9 mouse cellular contexts compared by ENCODE assay signal in genomic region chr10:120271879-120272269, GRCm38 (mm10). TPM values are rescaled to one million over a fixed set of nuclear protein-coding genes. Genes with fewer than 3 reads are reported as not detected.
DNase-seq lines count a peak whose midpoint lies in the region; ATAC-seq lines count a peak whose summit lies in the region.
"Had no signal": no experiment of that assay in that cellular context is flagged by ENCODE, and none has a peak within 500 bp of the region (broad histone marks: within the 10 kb centered on the region; RNA-seq: fewer than 3 reads in every experiment).

No protein-coding gene starts in this region.

- peak overlapping the region; percentile 49 for H3K9ac ChIP-seq in kidney, embryonic 16.5 days (replicated peaks; ENCODE audit: low read length)
- H3K9ac ChIP-seq in forebrain, embryonic 11.5 days (ENCODE audit: low read length), result peak overlapping the region; percentile 43
- H3K9ac ChIP-seq in limb, embryonic 12.5 days (replicated peaks), result peak overlapping the region; percentile 44; the same call in 1 of the 2 replicates
- no peak overlapping the region for H3K9ac ChIP-seq in neural tube, embryonic 14.5 days (replicated peaks; ENCODE audit: low read depth, low read length)

- H3K27ac ChIP-seq in kidney, embryonic 16.5 days (ENCODE audit: low read length), result peak overlapping the region; percentile 34; the same call in 1 of the 2 replicates
- H3K27ac ChIP-seq in forebrain, embryonic 11.5 days (ENCODE audit: low read depth, low read length), result peak overlapping the region; percentile 73
- H3K27ac ChIP-seq in limb, embryonic 12.5 days, result peak overlapping the region; percentile 95
- H3K27ac ChIP-seq in neural tube, embryonic 14.5 days (ENCODE audit: low read depth, low read length), result no peak overlapping the region

- H3K4me3 ChIP-seq in kidney, embryonic 16.5 days (ENCODE audit: low read length), result peak overlapping the region; percentile 28
- peak overlapping the region; percentile 21 for H3K4me3 ChIP-seq in forebrain, embryonic 11.5 days (ENCODE audit: low read depth, low read length)
- peak overlapping the region; percentile 14 for H3K4me3 ChIP-seq in limb, embryonic 12.5 days (replicated peaks)
- H3K4me3 ChIP-seq in neural tube, embryonic 14.5 days (ENCODE audit: low read depth, low read length), result 0 out of 2 replicates have a peak overlapping the region, but pooled peaks have one; percentile 1
- H3K4me3 ChIP-seq: myocyte had no signal

- H3K36me3 ChIP-seq in kidney, embryonic 16.5 days (ENCODE audit: insufficient read depth, low read length), result no peaks in the 10 kb centered on the region
- no peaks in the 10 kb centered on the region for H3K36me3 ChIP-seq in forebrain, embryonic 11.5 days (ENCODE audit: control insufficient read depth, insufficient read depth, low read length)
- H3K36me3 ChIP-seq in limb, embryonic 12.5 days, result no peaks in the 10 kb centered on the region
- no peaks in the 10 kb centered on the region for H3K36me3 ChIP-seq in neural tube, embryonic 14.5 days (ENCODE audit: control insufficient read depth, insufficient read depth, low read length)

- 7% methylated on average over 10 of the region's 11 CpGs for WGBS in kidney, embryonic 16.5 days
- 10% methylated on average over 11 of the region's 11 CpGs for WGBS in forebrain, embryonic 11.5 days
- WGBS in limb, embryonic 12.5 days, result 12% methylated on average over 10 of the region's 11 CpGs
- 30% methylated on average over 11 of the region's 11 CpGs for WGBS in neural tube, embryonic 14.5 days

- H3K9me3 ChIP-seq in kidney, embryonic 16.5 days (ENCODE audit: low read length), result no peaks in the 10 kb centered on the region; the same call in 1 of the 2 replicates
- no peaks in the 10 kb centered on the region for H3K9me3 ChIP-seq in forebrain, embryonic 11.5 days (ENCODE audit: control insufficient read depth, low read length)
- no peaks in the 10 kb centered on the region for H3K9me3 ChIP-seq in limb, embryonic 12.5 days
- no peaks in the 10 kb centered on the region for H3K9me3 ChIP-seq in neural tube, embryonic 14.5 days (ENCODE audit: control insufficient read depth, low read length)

- peaks cover 28% of the 10 kb centered on the region for H3K4me1 ChIP-seq in kidney, embryonic 16.5 days (ENCODE audit: insufficient read depth, low read length)
- peaks cover 11% of the 10 kb centered on the region for H3K4me1 ChIP-seq in forebrain, embryonic 11.5 days (replicated peaks; ENCODE audit: control insufficient read depth, insufficient read depth, low read length)
- peaks cover 72% of the 10 kb centered on the region for H3K4me1 ChIP-seq in limb, embryonic 12.5 days (replicated peaks)
- no peaks in the 10 kb centered on the region for H3K4me1 ChIP-seq in neural tube, embryonic 14.5 days (ENCODE audit: control insufficient read depth, insufficient read depth, low read length)

- ATAC-seq in kidney, embryonic 16.5 days (ENCODE audit: low FRiP score, low TSS enrichment), result no peak
- ATAC-seq in forebrain, embryonic 11.5 days (replicated peaks; ENCODE audit: low FRiP score), result peak; percentile 57; the same call in 1 of the 2 replicates
- ATAC-seq in limb, embryonic 12.5 days (ENCODE audit: insufficient number of reproducible peaks, insufficient read depth, low FRiP score, low TSS enrichment, low read depth), result no peak
- no peak; the same call in 1 of the 2 replicates for ATAC-seq in neural tube, embryonic 14.5 days (ENCODE audit: low read depth)
- ATAC-seq in monocyte, adult 5-6 weeks (replicated peaks; ENCODE audit: insufficient number of reproducible peaks, low FRiP score, low TSS enrichment, poor library complexity, severe bottlenecking), result no peak

- H3K27me3 ChIP-seq in kidney, embryonic 16.5 days (ENCODE audit: insufficient read depth, low read length), result no peaks in the 10 kb centered on the region
- H3K27me3 ChIP-seq in forebrain, embryonic 11.5 days (ENCODE audit: control insufficient read depth, insufficient read depth, low read length), result no peaks in the 10 kb centered on the region
- no peaks in the 10 kb centered on the region for H3K27me3 ChIP-seq in limb, embryonic 12.5 days
- H3K27me3 ChIP-seq in neural tube, embryonic 14.5 days (ENCODE audit: control insufficient read depth, insufficient read depth, low read length), result no peaks in the 10 kb centered on the region

- H3K4me2 ChIP-seq in kidney, embryonic 16.5 days (replicated peaks; ENCODE audit: low read depth, low read length), result peak overlapping the region; percentile 50
- H3K4me2 ChIP-seq in forebrain, embryonic 11.5 days (ENCODE audit: low read depth, low read length, severe bottlenecking), result peak overlapping the region; percentile 47
- peak overlapping the region; percentile 57 for H3K4me2 ChIP-seq in limb, embryonic 12.5 days
- peak overlapping the region; percentile 23 for H3K4me2 ChIP-seq in neural tube, embryonic 14.5 days (ENCODE audit: low read depth, low read length)

- DNase-seq in kidney, adult 11 months, result no peak
- no peak for DNase-seq in forebrain, embryonic 11.5 days (ENCODE audit: low spot score)
- no peak for DNase-seq in adrenal gland, postnatal 36 days
- DNase-seq in left cerebral cortex, postnatal 25 days (ENCODE audit: low spot score in 2 of 2), result no peak

- intact Hi-C loops in left cerebral cortex, postnatal 25 days (cut with DNase I), result no loop called here

RNA-seq across cellular contexts. Expression of gene Llph, which starts 45.0 kb away (rescaled TPM):
- 45.1 and 54.1 TPM in 2 replicates for polyA plus RNA-seq in kidney, embryonic 16.5 days (2015; fragmentation: Nextera tagmentation; extraction: Ambion mirVana)
- polyA plus RNA-seq in forebrain, embryonic 11.5 days (2014; fragmentation: Nextera tagmentation; extraction: Ambion mirVana), result 57.6 and 59.0 TPM in 2 replicates
- polyA plus RNA-seq in limb, embryonic 12.5 days (2016; fragmentation: Nextera tagmentation; extraction: Ambion mirVana), result 47.7 and 50.0 TPM in 2 replicates
- 41.3 and 44.3 TPM in 2 replicates for polyA plus RNA-seq in neural tube, embryonic 14.5 days (2014; fragmentation: Nextera tagmentation; extraction: Ambion mirVana)
- 10 to 100 TPM; 25.3 to 26.3 TPM for total RNA-seq in adrenal gland, postnatal 36 days (2021)
- total RNA-seq in monocyte, adult 5-6 weeks (2017), result 57.4 to 79.1 TPM (median 74.2 TPM) in 3 replicates
- total RNA-seq in left cerebral cortex, postnatal 25 days (2021), result 10 to 100 TPM; 18.4 to 20.3 TPM
